Mouse (Mus musculus): ENCODE measurements around the gene Faim2.

- TF ChIP-seq POLR2A (IDR thresholded peaks at IDR 0.05; ENCODE audit: borderline replicate concordance, insufficient read depth, low read length), result no peak
- no peak for TF ChIP-seq CTCF (IDR thresholded peaks at IDR 0.05; ENCODE audit: borderline replicate concordance, insufficient read depth, low read depth, low read length)
These were observed 71.5 kb downstream of the Faim2 start for GRCm38 (mm10) chr15:99456338-99456962.

Data from cerebellum, adult 2 months (tissue).